Mouse (Mus musculus) myocyte (in vitro differentiated cells): ENCODE data around the gene Wdr61. TPM values are rescaled to one million over a fixed set of nuclear protein-coding genes. Genes with fewer than 3 reads are reported as not detected.
"Not testable (repeated sequence)": the region's sequence is repeated elsewhere in the genome, so short reads cannot be mapped to it uniquely, and the experiment has no call there.

Source experiments
- H3K27me3 ChIP-seq: one replicate; pipeline ENCODE4 v1.6.1; 2011; ENCODE audit not compliant: control insufficient read depth, insufficient read depth, insufficient read length
- H3K36me3 ChIP-seq: one replicate; pipeline ENCODE4 v1.6.1; 2011; ENCODE audit not compliant: control insufficient read depth, insufficient read depth
- H3K4me2 ChIP-seq: one replicate; pipeline ENCODE4 v1.6.1; 2011; ENCODE audit warnings: low read depth, control low read depth
- H3K4me3 ChIP-seq: one replicate; pipeline ENCODE4 v1.5.1; 2011; ENCODE audit warnings: mild to moderate bottlenecking, control low read depth, moderate library complexity
- H3K79me2 ChIP-seq: one replicate; pipeline ENCODE4 v1.6.1; 2011; ENCODE audit not compliant: control insufficient read depth, insufficient read depth
- H3ac ChIP-seq: one replicate; pipeline ENCODE4 v1.6.1; 2011; ENCODE audit not compliant: control insufficient read depth, insufficient read length
- CEBPB ChIP-seq: IDR thresholded peaks from 2 replicates; pipeline ENCODE4 v1.6.1; 2011; ENCODE audit warnings: mild to moderate bottlenecking, moderate library complexity; ENCODE audit not compliant: poor library complexity, insufficient read depth, severe bottlenecking
- E2F4 ChIP-seq: IDR thresholded peaks from one replicate; pipeline ENCODE4 v1.6.1; 2011; ENCODE audit warnings: mild to moderate bottlenecking, control low read depth, moderate library complexity; ENCODE audit not compliant: insufficient read depth
- MAX ChIP-seq: IDR thresholded peaks from one replicate; pipeline ENCODE4 v1.6.1; 2011; ENCODE audit warnings: low read depth, mild to moderate bottlenecking, control low read depth
- MYOD1 ChIP-seq, 3 experiments: IDR thresholded peaks; one replicate each; pipeline ENCODE4 v1.6.1; 2011; ENCODE audit warnings: control low read depth in 2 of 3, low read depth in 2 of 3, mild to moderate bottlenecking in 2 of 3, moderate library complexity in 1 of 3; ENCODE audit not compliant: insufficient read length in 2 of 3, control insufficient read depth in 1 of 3
- MYOG ChIP-seq, 3 experiments: IDR thresholded peaks; one replicate each; pipeline ENCODE4 v1.6.1; 2011; ENCODE audit warnings: control low read depth in 2 of 3, low read depth in 2 of 3, mild to moderate bottlenecking in 2 of 3; ENCODE audit not compliant: insufficient read length in 2 of 3, control insufficient read depth in 1 of 3, insufficient read depth in 1 of 3
- POLR2A ChIP-seq: IDR thresholded peaks from one replicate; pipeline ENCODE4 v1.6.1; 2011; ENCODE audit warnings: low read depth, mild to moderate bottlenecking, control low read depth, moderate library complexity; ENCODE audit not compliant: insufficient read length
- POLR2AphosphoS2 ChIP-seq: IDR thresholded peaks from one replicate; pipeline ENCODE4 v1.6.1; 2011; ENCODE audit warnings: low read depth, control low read depth; ENCODE audit not compliant: insufficient read length
- REST ChIP-seq: IDR thresholded peaks from one replicate; pipeline ENCODE4 v1.6.1; 2011; ENCODE audit warnings: mild to moderate bottlenecking, control low read depth, moderate library complexity; ENCODE audit not compliant: insufficient read depth, insufficient read length
- SRF ChIP-seq: IDR thresholded peaks from one replicate; pipeline ENCODE4 v1.6.1; 2011; ENCODE audit warnings: low read depth; ENCODE audit not compliant: control insufficient read depth, insufficient read length
- TCF12 ChIP-seq: IDR thresholded peaks from one replicate; pipeline ENCODE4 v1.6.1; 2011; ENCODE audit warnings: mild to moderate bottlenecking, control low read depth; ENCODE audit not compliant: poor library complexity, insufficient read depth, severe bottlenecking
- TCF3 ChIP-seq: IDR thresholded peaks from one replicate; pipeline ENCODE4 v1.6.1; 2011; ENCODE audit warnings: low read depth, control low read depth; ENCODE audit not compliant: insufficient read length
- USF1 ChIP-seq: IDR thresholded peaks from one replicate; pipeline ENCODE4 v1.6.1; 2011; ENCODE audit warnings: low read depth, mild to moderate bottlenecking, control low read depth, moderate library complexity
- polyA plus RNA-seq: library from polyadenylated mRNA; unstranded; fragments of >200 nt; fragmentation: generic; extraction: Trizol; gene quantifications from one replicate; pipeline ENCODE4 v1.2.1, GENCODE M21; 2012; ENCODE audit warnings: missing spikeins

Gene Wdr61
- polyA plus RNA-seq, 1 experiment, result 41.7 TPM

- H3K4me2 ChIP-seq, result peak within 1 kb of the TSS; percentile 70
- peak within 1 kb of the TSS; percentile 86 for H3ac ChIP-seq
- no peaks in the 10 kb centered on the region for H3K36me3 ChIP-seq
- peak within 1 kb of the TSS; percentile 44 for H3K4me3 ChIP-seq
- H3K79me2 ChIP-seq, result no peaks in the 10 kb centered on the region
- TF ChIP-seq CEBPB (no peak), REST (no peak), TCF12 (no peak), TCF3 (no peak), USF1 (no peak), MAX (no peak), E2F4 (no peak), POLR2AphosphoS2 (no peak), POLR2A (no peak), MYOG (IDR thresholded peaks at IDR 0.05; ENCODE audit: control insufficient read depth in 1 of 3, insufficient read depth in 1 of 3, insufficient read length in 2 of 3, low read depth in 2 of 3) (no peak), SRF (no peak), MYOD1 (IDR thresholded peaks at IDR 0.05; ENCODE audit: control insufficient read depth in 1 of 3, insufficient read length in 2 of 3, low read depth in 2 of 3) (no peak)
- H3K27me3 ChIP-seq, result no peaks in the 10 kb centered on the region
Measured at GRCm38 (mm10) chr9:54698318-54699086, 35.8 kb downstream of the Wdr61 start, which contains the start of gene Dnaja4. Gene Dnaja4, plus strand, starts transcription at chr9:54698873.

- H3K27me3 ChIP-seq, result peaks cover 15% of the 10 kb centered on the region
- not testable (repeated sequence) for H3ac ChIP-seq, H3K36me3 ChIP-seq, H3K4me2 ChIP-seq, H3K79me2 ChIP-seq, H3K4me3 ChIP-seq
Measured at GRCm38 (mm10) chr9:54691241-54691805, 43.0 kb downstream of the Wdr61 start.

- peaks cover 15% of the 10 kb centered on the region for H3K27me3 ChIP-seq
- not testable (repeated sequence) for H3K4me2 ChIP-seq, H3K4me3 ChIP-seq, H3ac ChIP-seq, H3K36me3 ChIP-seq, H3K79me2 ChIP-seq
Measured at GRCm38 (mm10) chr9:54690697-54691096, 43.6 kb downstream of the Wdr61 start.

- Histone ChIP-seq H3K79me2 (no peaks in the 10 kb centered on the region), H3K4me2 (no peak overlapping the region), H3K36me3 (no peaks in the 10 kb centered on the region), H3ac (no peak overlapping the region), H3K4me3 (no peak overlapping the region), H3K27me3 (peaks cover 15% of the 10 kb centered on the region)
- TF ChIP-seq USF1, result no peak
- TF ChIP-seq TCF12, result no peak
- TF ChIP-seq POLR2A, result no peak
- TF ChIP-seq MAX, result no peak
- no peak for TF ChIP-seq MYOD1 (IDR thresholded peaks at IDR 0.05; ENCODE audit: control insufficient read depth in 1 of 3, insufficient read length in 2 of 3, low read depth in 2 of 3)
- no peak for TF ChIP-seq REST
- no peak for TF ChIP-seq POLR2AphosphoS2
- TF ChIP-seq TCF3, result no peak
- TF ChIP-seq MYOG (IDR thresholded peaks at IDR 0.05; ENCODE audit: control insufficient read depth in 1 of 3, insufficient read depth in 1 of 3, insufficient read length in 2 of 3, low read depth in 2 of 3), result no peak
- TF ChIP-seq SRF, result no peak
- TF ChIP-seq E2F4, result no peak
- no peak for TF ChIP-seq CEBPB
Measured at GRCm38 (mm10) chr9:54689446-54689845, 44.9 kb downstream of the Wdr61 start.

GRCm38 (mm10) chr9:54687246-54688236 lies 46.8 kb downstream of the Wdr61 start:
- Histone ChIP-seq H3K79me2 (no peaks in the 10 kb centered on the region), H3K36me3 (no peaks in the 10 kb centered on the region), H3ac (no peak overlapping the region), H3K27me3 (peaks cover 15% of the 10 kb centered on the region), H3K4me2 (no peak overlapping the region), H3K4me3 (no peak overlapping the region)
- TF ChIP-seq CEBPB, result no peak
- TF ChIP-seq MYOD1 (IDR thresholded peaks at IDR 0.05; ENCODE audit: control insufficient read depth in 1 of 3, insufficient read length in 2 of 3, low read depth in 2 of 3), result no peak
- no peak for TF ChIP-seq MYOG (IDR thresholded peaks at IDR 0.05; ENCODE audit: control insufficient read depth in 1 of 3, insufficient read depth in 1 of 3, insufficient read length in 2 of 3, low read depth in 2 of 3)
- TF ChIP-seq MAX, result no peak
- no peak for TF ChIP-seq SRF
- no peak for TF ChIP-seq TCF12
- no peak for TF ChIP-seq POLR2AphosphoS2
- no peak for TF ChIP-seq REST
- TF ChIP-seq USF1, result no peak
- TF ChIP-seq E2F4, result no peak
- TF ChIP-seq POLR2A, result no peak
- TF ChIP-seq TCF3, result no peak
